Mouse (Mus musculus) forebrain, embryonic 10.5 days (tissue): Measurements from ENCODE around the gene Gm13043. TPM values are rescaled to one million over a fixed set of nuclear protein-coding genes. Genes with fewer than 3 reads are reported as not detected.
"Not testable (repeated sequence)": the region's sequence is repeated elsewhere in the genome, so short reads cannot be mapped to it uniquely, and the experiment has no call there.

Experiments
- DNase-seq: peaks from one replicate; pipeline ENCODE4 v3.0.0-alpha.2; 2017; ENCODE audit warnings: low spot score; ENCODE audit errors: extremely low spot score
- H3K27ac ChIP-seq: fragments of 300-500 bp; sonication (generic); 2 replicates; pipeline ENCODE4 v1.5.1; 2016; ENCODE audit warnings: mild to moderate bottlenecking
- H3K27me3 ChIP-seq: fragments of 300-500 bp; sonication (generic); 2 replicates; pipeline ENCODE4 v1.6.1; 2016; ENCODE audit warnings: mild to moderate bottlenecking; ENCODE audit not compliant: poor library complexity, severe bottlenecking
- H3K36me3 ChIP-seq: fragments of 300-500 bp; sonication (generic); replicated peaks from 2 replicates; pipeline ENCODE4 v1.6.1; 2016; ENCODE audit warnings: mild to moderate bottlenecking, moderate library complexity
- H3K4me1 ChIP-seq: fragments of 300-500 bp; sonication (generic); 2 replicates; pipeline ENCODE4 v1.6.1; 2016
- H3K4me3 ChIP-seq: fragments of 300-500 bp; sonication (generic); 2 replicates; pipeline ENCODE4 v1.5.1; 2016; ENCODE audit warnings: mild to moderate bottlenecking, moderate library complexity
- H3K9me3 ChIP-seq: fragments of 300-500 bp; sonication (generic); 2 replicates; pipeline ENCODE4 v1.6.1; 2016; ENCODE audit warnings: mild to moderate bottlenecking, moderate library complexity
- WGBS: fragments of 180-500 bp; shearing (Covaris S2); methylation state at CpG from one replicate; pipeline ENCODE4 v1.1.7; 2016; 5-methylcytosine and 5-hydroxymethylcytosine counted together
- polyA plus RNA-seq: library from polyadenylated mRNA; unstranded; fragments of >200 nt; fragmentation: Nextera tagmentation; extraction: Ambion mirVana; gene quantifications from 2 replicates; pipeline ENCODE4 v1.2.1, GENCODE M21; 2016

The Gm13043 gene
- polyA plus RNA-seq, result not detected in 2 replicates

- H3K9me3 ChIP-seq, result 0 out of 2 replicates have a peak, but pooled peaks cover 4% of the 10 kb centered on the region
- no peak within 1 kb of the TSS for H3K27ac ChIP-seq
- no peaks in the 10 kb centered on the region for H3K4me1 ChIP-seq
- no peak within 1 kb of the TSS for H3K4me3 ChIP-seq
- H3K36me3 ChIP-seq, result no peaks in the 10 kb centered on the region
- DNase-seq, result no peak
- 85% methylated on average over 3 of the region's 3 CpGs for WGBS
- H3K27me3 ChIP-seq, result no peaks in the 10 kb centered on the region
Measured at GRCm38 (mm10) chr4:143511043-143511442, at the start of gene Gm13043. Gm13043 (plus strand) TSS chr4:143511343.

GRCm38 (mm10) chr4:143535654-143536053 is 24.5 kb downstream of the Gm13043 start, which contains the start of gene Gm13040:
Gm13040 (plus strand) TSS chr4:143535954.
- no CpG with 5 or more reads among the region's 3 CpGs for WGBS
- not testable (repeated sequence) for H3K27me3 ChIP-seq, H3K4me1 ChIP-seq, H3K9me3 ChIP-seq, H3K4me3 ChIP-seq, DNase-seq, H3K27ac ChIP-seq, H3K36me3 ChIP-seq

- no CpG with 5 or more reads among the region's 3 CpGs for WGBS
- H3K9me3 ChIP-seq, result not testable (repeated sequence)
Measured at GRCm38 (mm10) chr4:143551400-143551799, 40.3 kb downstream of the Gm13043 start, which contains the start of the genes BC080695 and Gm13057. BC080695 (plus strand) TSS chr4:143551700. Gm13057 (plus strand) TSS chr4:143551709.

More at GRCm38 (mm10) chr4:143551400-143551799, 40.3 kb downstream of the Gm13043 start, which contains the start of the genes BC080695 and Gm13057:
- DNase-seq, H3K27me3 ChIP-seq, H3K27ac ChIP-seq, H3K36me3 ChIP-seq, H3K4me3 ChIP-seq, H3K4me1 ChIP-seq: not testable (repeated sequence)

Other genes starting within 250 kb of the Gm13043 start
- 63.6 and 64.9 TPM in 2 replicates for gene Pdpn, start 211.8 kb upstream of the Gm13043 start, polyA plus RNA-seq
- 0.12 TPM in 1 of 2 replicates, not detected in the other for gene Lrrc38, start 161.6 kb upstream of the Gm13043 start, polyA plus RNA-seq
- gene Pramel1, start 116.9 kb upstream of the Gm13043 start, polyA plus RNA-seq, result not detected in 2 replicates
- gene Pramef8, start 98.9 kb upstream of the Gm13043 start, polyA plus RNA-seq, result 16.4 and 17.2 TPM in 2 replicates
- not detected in 2 replicates for gene Oog4, start 61.0 kb upstream of the Gm13043 start, polyA plus RNA-seq
- gene Gm13040, start 24.6 kb downstream of the Gm13043 start, polyA plus RNA-seq, result not detected in 2 replicates
- gene BC080695, start 40.4 kb downstream of the Gm13043 start, polyA plus RNA-seq, result not detected in 2 replicates
- gene Gm13057, start 40.4 kb downstream of the Gm13043 start, polyA plus RNA-seq, result not detected in 2 replicates
- not detected in 2 replicates for gene Gm13083, start 103.7 kb downstream of the Gm13043 start, polyA plus RNA-seq
- gene Gm13088, start 145.9 kb downstream of the Gm13043 start, polyA plus RNA-seq, result not detected in 2 replicates
- not detected in 2 replicates for gene Gm13089, start 191.4 kb downstream of the Gm13043 start, polyA plus RNA-seq
- gene Gm13078, start 208.1 kb downstream of the Gm13043 start, polyA plus RNA-seq, result not detected in 2 replicates